Mouse (Mus musculus) liver, postnatal 0 days (tissue): ENCODE results near the gene Tigar. TPM values are rescaled to one million over a fixed set of nuclear protein-coding genes. Genes with fewer than 3 reads are reported as not detected.

Experiments used
- ATAC-seq: fragments of 200-750 bp; cut with Nextera tagmentation; 2 replicates; pipeline ENCODE4 v1.8.0; 2017; ENCODE audit warnings: mild to moderate bottlenecking, moderate library complexity
- DNase-seq: peaks from one replicate; pipeline ENCODE4 v3.0.0-alpha.2; 2016
- H3K27ac ChIP-seq: fragments of 300-500 bp; sonication (generic); 2 replicates; pipeline ENCODE4 v1.5.1; 2014; ENCODE audit warnings: antibody characterized with exemption, moderate library complexity, mild to moderate bottlenecking, low read depth
- H3K27me3 ChIP-seq: fragments of 300-500 bp; sonication (generic); 2 replicates; pipeline ENCODE4 v1.6.1; 2014; ENCODE audit warnings: low read length, control low read depth, mixed read lengths; ENCODE audit not compliant: insufficient read depth
- H3K36me3 ChIP-seq: fragments of 300-500 bp; sonication (generic); replicated peaks from 2 replicates; pipeline ENCODE4 v1.6.1; 2014; ENCODE audit warnings: mild to moderate bottlenecking, control low read depth, low read length, moderate library complexity, mixed read lengths; ENCODE audit not compliant: insufficient read depth
- H3K4me1 ChIP-seq: fragments of 300-500 bp; sonication (generic); 2 replicates; pipeline ENCODE4 v1.6.1; 2014; ENCODE audit warnings: antibody characterized with exemption, mild to moderate bottlenecking, control low read depth; ENCODE audit not compliant: insufficient read depth
- H3K4me2 ChIP-seq: fragments of 300-500 bp; sonication (generic); 2 replicates; pipeline ENCODE4 v1.6.1; 2014; ENCODE audit warnings: low read depth, mild to moderate bottlenecking, low read length, moderate library complexity, mixed read lengths
- H3K4me3 ChIP-seq: fragments of 300-500 bp; sonication (generic); 2 replicates; pipeline ENCODE4 v1.5.1; 2014; ENCODE audit warnings: low read depth, low read length
- H3K9ac ChIP-seq: fragments of 300-500 bp; sonication (generic); replicated peaks from 2 replicates; pipeline ENCODE4 v1.6.1; 2014; ENCODE audit warnings: mild to moderate bottlenecking, moderate library complexity
- H3K9me3 ChIP-seq: fragments of 300-500 bp; sonication (generic); 2 replicates; pipeline ENCODE4 v1.6.1; 2016; ENCODE audit warnings: mild to moderate bottlenecking, control low read depth, low read length, mixed read lengths
- CTCF ChIP-seq: sonication (generic); IDR thresholded peaks from 2 replicates; pipeline ENCODE4 v1.5.1; 2016; ENCODE audit warnings: antibody characterized with exemption, low read depth
- EP300 ChIP-seq: IDR thresholded peaks from 2 replicates; pipeline ENCODE4 v1.6.1; 2016; ENCODE audit warnings: antibody characterized with exemption, low read depth, mild to moderate bottlenecking
- WGBS: fragments of 180-500 bp; shearing (Covaris S2); extraction: QIAGEN DNeasy Blood & Tissue Kit; methylation state at CpG from one replicate; pipeline ENCODE4 v1.1.7; 2014; ENCODE audit not compliant: insufficient replicate concordance; 5-methylcytosine and 5-hydroxymethylcytosine counted together
- polyA plus RNA-seq: library from polyadenylated mRNA; unstranded; fragments of >200 nt; fragmentation: Nextera tagmentation; extraction: Ambion mirVana; gene quantifications from 2 replicates; pipeline ENCODE4 v1.2.1, GENCODE M21; 2015

The Tigar gene
- polyA plus RNA-seq, 1 experiment from 2014 or later, result 1.2 TPM

DNA sequence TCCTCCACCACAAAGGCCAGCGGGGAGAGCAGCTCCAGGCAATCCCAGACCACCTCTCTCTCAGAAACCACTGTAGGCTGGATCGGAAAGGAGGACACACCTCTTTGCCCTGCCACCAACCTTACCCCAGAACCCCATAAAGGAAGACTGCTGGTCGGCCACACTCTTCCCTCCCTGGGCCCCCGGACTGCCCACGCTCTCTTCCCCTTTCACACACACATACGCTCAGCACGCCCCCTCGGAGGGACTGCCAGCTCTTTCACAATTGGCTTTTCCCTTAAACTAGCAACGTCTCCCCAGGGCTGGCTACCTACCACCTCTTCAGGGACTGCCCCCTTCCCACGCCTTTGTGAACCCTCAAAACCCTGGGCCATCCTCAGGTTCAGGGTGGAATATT, 33.8 kb upstream of the Tigar start:
- H3K4me1 ChIP-seq, result peaks cover 16% of the 10 kb centered on the region
- H3K4me2 ChIP-seq, result no peak overlapping the region
- no peak for ATAC-seq
- H3K9me3 ChIP-seq, result no peaks in the 10 kb centered on the region
- peak; percentile 37 for DNase-seq
- H3K9ac ChIP-seq, result no peak overlapping the region
- H3K4me3 ChIP-seq, result no peak overlapping the region
- H3K27ac ChIP-seq, result 0 out of 2 replicates have a peak overlapping the region, but pooled peaks have one; percentile 3
- H3K36me3 ChIP-seq, result peaks cover 3% of the 10 kb centered on the region; the same call in 1 of the 2 replicates
- WGBS, result 39% methylated on average over 10 of the region's 10 CpGs
- no peaks in the 10 kb centered on the region; the same call in 1 of the 2 replicates for H3K27me3 ChIP-seq
- TF ChIP-seq CTCF, result no peak
- no peak for TF ChIP-seq EP300

DNA sequence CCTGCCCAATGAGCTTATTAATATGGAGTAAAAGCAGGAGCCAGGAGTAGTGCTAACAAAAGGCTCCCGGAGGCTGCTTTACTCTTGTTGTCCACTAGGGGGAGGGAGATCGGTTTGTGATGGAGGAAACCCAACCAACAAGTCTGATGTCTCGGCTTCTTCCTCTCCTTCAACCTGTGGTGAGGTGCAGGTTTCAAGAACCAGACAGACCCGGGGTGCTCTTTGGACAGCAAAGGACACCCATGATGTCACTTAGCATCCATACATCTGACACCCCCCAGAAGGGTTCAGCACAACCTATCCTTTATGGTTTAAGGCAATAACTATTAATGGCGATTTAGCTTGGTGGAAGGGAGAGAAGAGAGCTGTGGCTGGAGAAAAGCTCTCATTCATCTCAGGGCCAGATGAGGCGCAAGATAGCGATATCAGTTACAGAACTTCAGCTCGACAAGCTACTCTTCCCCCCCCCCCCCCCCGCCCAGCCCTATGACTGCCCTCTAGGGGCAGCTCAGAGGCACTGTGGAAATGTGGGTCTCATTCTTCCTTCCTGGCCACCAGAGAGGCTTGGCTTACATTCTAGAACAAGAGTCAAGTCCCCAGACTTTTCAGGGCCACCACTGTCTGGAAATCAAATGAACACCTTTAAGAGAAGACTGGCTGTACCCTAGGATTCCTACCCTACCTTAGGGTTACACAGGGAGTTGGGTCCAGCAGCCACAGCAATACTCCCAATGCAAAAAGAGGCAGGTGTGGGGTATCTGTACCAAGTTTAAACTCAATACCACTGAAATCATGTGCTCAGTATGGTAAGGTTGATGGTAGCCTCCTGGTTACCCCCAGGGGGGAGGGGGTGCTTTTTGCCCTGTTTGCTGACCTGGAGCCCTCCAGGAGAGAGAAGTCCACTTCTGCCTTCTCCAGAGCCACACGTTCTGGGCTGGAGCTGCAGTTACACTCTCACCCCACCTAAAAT, 33.1 kb upstream of the Tigar start:
- Histone ChIP-seq H3K4me3 (no peak overlapping the region), H3K27me3 (no peaks in the 10 kb centered on the region), H3K9ac (no peak overlapping the region), H3K9me3 (no peaks in the 10 kb centered on the region), H3K27ac (0 out of 2 replicates have a peak overlapping the region, but pooled peaks have one; percentile 3), H3K36me3 (peaks cover 3% of the 10 kb centered on the region; the same call in 1 of the 2 replicates), H3K4me1 (peaks cover 16% of the 10 kb centered on the region), H3K4me2 (peak overlapping the region; percentile 51)
- WGBS, result 20% methylated on average over 9 of the region's 10 CpGs
- TF ChIP-seq CTCF (peak; percentile 80), EP300 (no peak)
- DNase-seq, result peak; percentile 46
- ATAC-seq, result peak; percentile 75

DNA sequence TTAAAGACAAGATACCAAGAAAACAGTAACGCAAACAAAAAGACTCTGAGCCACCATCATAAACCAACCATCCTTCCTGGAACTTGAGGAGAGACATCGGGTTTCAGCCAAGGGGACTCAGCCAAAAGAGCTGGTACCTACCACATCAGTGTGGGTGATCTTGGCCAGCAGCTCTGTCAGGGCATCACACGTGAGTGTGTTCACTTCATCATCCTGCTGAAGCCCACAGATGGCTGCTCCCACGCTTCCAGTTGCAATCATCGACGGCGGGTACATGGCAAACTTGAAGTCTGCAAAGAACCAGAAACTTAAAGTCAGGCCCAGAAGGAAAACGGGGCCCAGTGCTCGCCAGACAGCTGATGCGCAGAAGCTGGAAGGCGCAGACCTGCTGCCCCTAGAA, 29.6 kb upstream of the Tigar start:
- 85% methylated on average over 11 of the region's 11 CpGs for WGBS
- TF ChIP-seq EP300, result no peak
- no peak for TF ChIP-seq CTCF
- Histone ChIP-seq H3K9me3 (no peaks in the 10 kb centered on the region), H3K4me2 (no peak overlapping the region), H3K27ac (no peak overlapping the region), H3K4me1 (peaks cover 13% of the 10 kb centered on the region), H3K9ac (no peak overlapping the region), H3K4me3 (no peak overlapping the region), H3K36me3 (peaks cover 5% of the 10 kb centered on the region), H3K27me3 (no peaks in the 10 kb centered on the region)
- ATAC-seq, result no peak
- no peak for DNase-seq

DNA sequence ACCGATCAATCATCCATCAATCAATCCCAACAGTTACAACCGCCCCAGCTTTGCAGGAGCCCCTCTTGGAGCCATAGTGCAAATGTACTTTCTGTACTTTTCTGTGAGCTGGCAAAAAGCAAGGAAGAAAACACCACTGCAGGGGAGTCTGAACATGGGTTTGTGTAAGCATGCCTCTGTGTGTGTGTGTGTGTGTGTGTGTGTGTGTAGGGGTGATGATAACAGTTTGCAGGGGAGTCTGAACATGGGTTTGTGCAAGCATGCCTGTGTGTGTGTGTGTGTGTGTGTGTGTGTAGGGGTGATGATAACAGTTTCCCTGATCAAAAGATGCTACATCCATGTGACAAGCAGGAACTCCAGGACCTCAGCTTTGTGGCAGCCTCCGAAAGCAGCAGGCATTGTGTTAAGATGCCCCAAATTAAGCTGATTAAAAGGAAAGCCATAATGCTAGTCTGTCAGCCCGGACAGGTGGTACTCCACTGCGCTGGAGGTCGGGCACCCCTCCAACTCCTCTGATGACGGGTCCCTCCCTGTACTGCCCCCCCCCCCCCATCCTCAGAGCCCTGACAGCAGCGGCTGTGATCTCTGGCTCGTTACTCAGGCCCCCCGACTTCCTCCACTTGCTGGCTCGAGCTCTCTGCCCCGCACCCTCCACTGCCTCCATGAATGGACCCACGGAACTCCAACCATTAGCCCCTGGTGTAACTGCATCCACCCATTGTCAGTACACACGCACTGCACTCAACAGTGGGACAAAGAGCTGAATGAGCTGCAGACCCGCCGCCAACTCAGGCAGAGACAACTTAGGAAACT, 24.3 kb upstream of the Tigar start:
- WGBS, result 81% methylated on average over 15 of the region's 16 CpGs
- no peaks in the 10 kb centered on the region for H3K9me3 ChIP-seq
- peaks cover 2% of the 10 kb centered on the region; the same call in 1 of the 2 replicates for H3K36me3 ChIP-seq
- ATAC-seq (no peak), DNase-seq (no peak)
- no peak overlapping the region for H3K4me2 ChIP-seq
- TF ChIP-seq CTCF (no peak), EP300 (no peak)
- no peak overlapping the region for H3K27ac ChIP-seq
- H3K9ac ChIP-seq, result no peak overlapping the region
- no peak overlapping the region for H3K4me3 ChIP-seq
- H3K27me3 ChIP-seq, result no peaks in the 10 kb centered on the region
- H3K4me1 ChIP-seq, result no peaks in the 10 kb centered on the region

DNA sequence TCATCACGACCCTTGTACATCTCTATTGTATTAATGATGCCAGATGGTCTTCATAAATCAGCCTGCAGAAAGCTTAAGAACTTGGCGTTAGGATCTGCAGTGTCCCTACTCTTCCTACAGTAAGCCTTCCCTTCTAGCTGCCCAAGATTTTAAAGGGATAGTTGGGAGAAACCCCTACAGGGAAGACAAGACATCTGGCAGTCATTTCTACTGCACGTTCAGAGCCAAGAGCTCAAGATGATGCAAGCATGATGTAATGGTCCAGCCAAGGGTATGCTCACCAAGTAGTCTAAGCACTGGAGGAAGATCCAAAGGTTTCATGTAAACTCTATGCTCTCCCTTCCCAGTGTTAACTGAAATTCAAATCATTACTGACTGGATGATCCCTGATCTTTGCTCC, 23.4 kb upstream of the Tigar start:
- Histone ChIP-seq H3K4me3 (no peak overlapping the region), H3K27ac (no peak overlapping the region), H3K27me3 (no peaks in the 10 kb centered on the region), H3K9me3 (no peaks in the 10 kb centered on the region), H3K36me3 (peaks cover 2% of the 10 kb centered on the region; the same call in 1 of the 2 replicates), H3K9ac (no peak overlapping the region), H3K4me2 (no peak overlapping the region), H3K4me1 (no peaks in the 10 kb centered on the region)
- 70% methylated on average over 3 of the region's 3 CpGs for WGBS
- no peak for ATAC-seq
- DNase-seq, result no peak
- TF ChIP-seq EP300, result no peak

DNA sequence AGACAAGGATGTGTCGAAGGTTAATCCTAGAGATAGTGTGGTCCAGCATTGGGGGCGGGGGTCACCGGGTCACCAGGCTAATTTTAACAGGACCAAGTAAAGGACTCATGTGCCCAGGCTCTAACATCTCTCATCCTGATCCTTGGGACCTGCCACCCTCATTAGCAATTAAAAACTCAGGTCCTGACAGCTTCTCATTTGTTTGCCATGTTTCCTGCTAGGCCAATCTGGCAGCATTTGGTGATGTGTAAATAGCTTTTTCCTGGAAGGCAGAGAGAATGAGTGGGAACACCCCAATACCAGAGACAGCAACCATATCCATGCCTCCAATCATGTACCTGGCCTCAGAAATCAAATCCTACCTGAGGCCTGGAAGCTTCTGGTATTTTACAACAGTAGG, 22.6 kb upstream of the Tigar start:
- no peak for TF ChIP-seq EP300
- TF ChIP-seq CTCF, result no peak
- 79% methylated on average over 3 of the region's 3 CpGs for WGBS
- no peaks in the 10 kb centered on the region for H3K9me3 ChIP-seq
- no peak overlapping the region for H3K9ac ChIP-seq
- no peak for ATAC-seq
- H3K4me3 ChIP-seq, result no peak overlapping the region
- no peak for DNase-seq
- H3K4me1 ChIP-seq, result no peaks in the 10 kb centered on the region
- no peak overlapping the region for H3K4me2 ChIP-seq
- H3K27ac ChIP-seq, result no peak overlapping the region
- no peaks in the 10 kb centered on the region for H3K27me3 ChIP-seq
- H3K36me3 ChIP-seq, result peaks cover 3% of the 10 kb centered on the region
